In genomic region chr3:54735247-54736046, GRCm38 (mm10) we compare ENCODE assay signal across 7 mouse cellular contexts. TPM values are rescaled to one million over a fixed set of nuclear protein-coding genes. Genes with fewer than 3 reads are reported as not detected.
DNase-seq lines count a peak whose midpoint lies in the region; ATAC-seq lines count a peak whose summit lies in the region.

TSS of gene Exosc8 (minus strand) at chr3:54735393.
TSS of gene Alg5 (plus strand) at chr3:54735539.

- no peaks in the 10 kb centered on the region for H3K27me3 ChIP-seq in embryonic facial prominence, embryonic 14.5 days (replicated peaks; ENCODE audit: control insufficient read depth, insufficient read depth, low read length)
- H3K27me3 ChIP-seq in limb, embryonic 13.5 days: no peaks in the 10 kb centered on the region
- no peaks in the 10 kb centered on the region for H3K27me3 ChIP-seq in midbrain, embryonic 15.5 days (replicated peaks)

- peak; percentile 95 for ATAC-seq in embryonic facial prominence, embryonic 14.5 days (ENCODE audit: low read depth)
- ATAC-seq in limb, embryonic 13.5 days (ENCODE audit: low FRiP score, low read depth): peak; percentile 91
- peak; percentile 96 for ATAC-seq in midbrain, embryonic 15.5 days (replicated peaks)

- H3K4me3 ChIP-seq in embryonic facial prominence, embryonic 14.5 days (ENCODE audit: low read depth, low read length): peak within 1 kb of the TSS; percentile 96
- H3K4me3 ChIP-seq in limb, embryonic 13.5 days: peak within 1 kb of the TSS; percentile 85
- H3K4me3 ChIP-seq in midbrain, embryonic 15.5 days: peak within 1 kb of the TSS; percentile 86

- H3K9ac ChIP-seq in embryonic facial prominence, embryonic 14.5 days (ENCODE audit: low read depth, low read length): peak within 1 kb of the TSS; percentile 79
- H3K9ac ChIP-seq in limb, embryonic 13.5 days: peak within 1 kb of the TSS; percentile 95
- peak within 1 kb of the TSS; percentile 95 for H3K9ac ChIP-seq in midbrain, embryonic 15.5 days

- peak within 1 kb of the TSS; percentile 99 for H3K27ac ChIP-seq in embryonic facial prominence, embryonic 14.5 days (replicated peaks; ENCODE audit: low read depth, low read length)
- peak within 1 kb of the TSS; percentile 99 for H3K27ac ChIP-seq in limb, embryonic 13.5 days
- H3K27ac ChIP-seq in midbrain, embryonic 15.5 days: peak within 1 kb of the TSS; percentile 98

- peak within 1 kb of the TSS; percentile 88 for H3K4me2 ChIP-seq in embryonic facial prominence, embryonic 14.5 days (ENCODE audit: low read depth, low read length)
- peak within 1 kb of the TSS; percentile 88 for H3K4me2 ChIP-seq in limb, embryonic 13.5 days (replicated peaks)
- H3K4me2 ChIP-seq in midbrain, embryonic 15.5 days: peak within 1 kb of the TSS; percentile 84

- peaks cover 56% of the 10 kb centered on the region for H3K36me3 ChIP-seq in embryonic facial prominence, embryonic 14.5 days (ENCODE audit: control insufficient read depth, insufficient read depth, low read length)
- H3K36me3 ChIP-seq in limb, embryonic 13.5 days: peaks cover 54% of the 10 kb centered on the region
- peaks cover 9% of the 10 kb centered on the region; the same call in 1 of the 2 replicates for H3K36me3 ChIP-seq in midbrain, embryonic 15.5 days (replicated peaks)

- peak; percentile 93 for DNase-seq in adrenal gland, postnatal 36 days
- peak; percentile 79 for DNase-seq in embryonic facial prominence, embryonic 14.5 days (ENCODE audit: low spot score)
- peak; percentile 86 for DNase-seq in heart, adult 8-10 months (ENCODE audit: low spot score)
- DNase-seq in kidney, adult 9 months: peak; percentile 89
- DNase-seq in spleen, adult 18-20 months: peak; percentile 83 to 95

- under 1% methylated on average over 33 of the region's 65 CpGs for WGBS in embryonic facial prominence, embryonic 14.5 days
- WGBS in limb, embryonic 13.5 days: under 1% methylated on average over 60 of the region's 65 CpGs
- under 1% methylated on average over 65 of the region's 65 CpGs for WGBS in midbrain, embryonic 15.5 days

- H3K9me3 ChIP-seq in embryonic facial prominence, embryonic 14.5 days (ENCODE audit: control insufficient read depth, low read length): no peaks in the 10 kb centered on the region
- H3K9me3 ChIP-seq in limb, embryonic 13.5 days: no peaks in the 10 kb centered on the region
- H3K9me3 ChIP-seq in midbrain, embryonic 15.5 days: no peaks in the 10 kb centered on the region

- no peaks in the 10 kb centered on the region; the same call in 1 of the 2 replicates for H3K4me1 ChIP-seq in embryonic facial prominence, embryonic 14.5 days (ENCODE audit: control insufficient read depth, insufficient read depth, low read length)
- peaks cover 13% of the 10 kb centered on the region for H3K4me1 ChIP-seq in limb, embryonic 13.5 days
- peaks cover 22% of the 10 kb centered on the region for H3K4me1 ChIP-seq in midbrain, embryonic 15.5 days

RNA-seq across cellular contexts. Expression of gene Exosc8, which starts in this region (rescaled TPM):
- total RNA-seq in adrenal gland, postnatal 36 days (2021): 10 to 100 TPM; 29.5 to 41.6 TPM
- polyA plus RNA-seq in embryonic facial prominence, embryonic 14.5 days (2014; fragmentation: Nextera tagmentation; extraction: Ambion mirVana): 112 and 113 TPM in 2 replicates
- 10 to 100 TPM; 16.1 to 20.2 (median 18.9) TPM for total RNA-seq in heart, adult 8-10 months (2022)
- polyA plus RNA-seq in limb, embryonic 13.5 days (2015; fragmentation: Nextera tagmentation; extraction: Ambion mirVana): 122 and 137 TPM in 2 replicates
- polyA plus RNA-seq in midbrain, embryonic 15.5 days (2015; fragmentation: Nextera tagmentation; extraction: Ambion mirVana): 74.2 and 81.5 TPM in 2 replicates

RNA-seq across cellular contexts. Expression of gene Alg5, which starts in this region (rescaled TPM):
- total RNA-seq in adrenal gland, postnatal 36 days (2021): 10 to 100 TPM; 41.1 to 50.1 TPM
- polyA plus RNA-seq in embryonic facial prominence, embryonic 14.5 days (2014; fragmentation: Nextera tagmentation; extraction: Ambion mirVana): 66.3 and 71.5 TPM in 2 replicates
- 10 to 100 TPM in 2 of 4 experiments, 1 to 10 TPM in 2; 9.2 to 11.3 (median 10.3) TPM for total RNA-seq in heart, adult 8-10 months (2022)
- polyA plus RNA-seq in limb, embryonic 13.5 days (2015; fragmentation: Nextera tagmentation; extraction: Ambion mirVana): 49.3 and 50.5 TPM in 2 replicates
- 41.4 and 47.0 TPM in 2 replicates for polyA plus RNA-seq in midbrain, embryonic 15.5 days (2015; fragmentation: Nextera tagmentation; extraction: Ambion mirVana)

Comparison
In these comparisons a context has a peak if more than half of its experiments do, and no peak if none do; other contexts are left out.
1. Peak in every context shown above with its lines: DNase-seq, ATAC-seq, H3K4me3 ChIP-seq and H3K27ac ChIP-seq.